Mouse (Mus musculus) liver (tissue): ENCODE results near the gene Gm28048.

ENCODE experiments used
- DNase-seq: peaks from one replicate; pipeline ENCODE4 v3.0.0-alpha.2; 2020; ENCODE audit warnings: mixed read lengths

Gm28048 gene

DNA sequence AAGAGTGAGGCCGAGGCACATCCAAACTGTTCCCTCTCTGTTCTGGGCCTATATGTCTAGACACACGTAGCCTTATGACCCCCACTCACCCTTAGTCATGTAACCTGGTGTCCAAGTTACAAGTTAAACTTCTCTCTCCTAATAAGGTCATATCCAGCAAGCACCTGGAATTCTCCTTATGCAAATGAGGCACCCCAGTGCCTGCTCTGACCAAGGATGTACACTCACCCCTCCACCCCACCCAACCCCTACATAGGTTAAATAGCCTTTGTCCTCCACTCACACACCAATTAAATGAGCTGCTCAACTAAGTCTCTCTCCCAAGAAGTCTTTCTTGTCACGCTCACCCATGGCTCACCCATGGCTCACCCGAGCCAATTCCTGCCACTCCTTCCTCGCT lies 190.2 kb downstream of the Gm28048 start:
- no peak for DNase-seq

DNA sequence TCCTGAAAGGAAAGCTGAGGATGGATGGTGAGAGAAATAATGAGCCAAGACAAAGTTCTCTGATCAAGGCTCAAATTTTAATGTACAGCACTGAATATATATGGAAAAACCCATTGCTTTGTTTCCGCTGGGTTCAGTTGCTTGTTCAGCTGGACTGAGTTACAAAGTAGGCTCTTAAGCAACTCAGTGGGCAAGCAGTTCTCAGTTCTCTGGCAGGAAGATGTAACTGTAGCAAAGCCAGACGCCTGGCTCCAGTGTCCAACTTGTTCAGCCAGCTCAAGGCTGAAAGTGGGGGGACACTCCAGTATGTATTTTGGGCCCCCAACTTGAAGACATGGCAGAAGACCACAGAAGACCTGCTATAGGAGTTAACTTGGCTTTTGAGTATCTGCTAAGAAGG lies 194.1 kb downstream of the Gm28048 start:
- DNase-seq = no peak
